Mouse (Mus musculus) mouse embryonic stem cell (cell line): ENCODE data around the gene Tspan8.
"Not testable (repeated sequence)": the region's sequence is repeated elsewhere in the genome, so short reads cannot be mapped to it uniquely, and the experiment has no call there.

Experiments
- in situ Hi-C, 2 experiments: fragments of 300-500 bp; cut with MboI; formaldehyde crosslinking; loops; 1 replicate in 1 of 2; 3 replicates in 1 of 2; pipeline ENCODE4 v1.14.3; 2019 to 2020; ENCODE audit warnings: low sequenced_read_pairs in 2 of 2, low pct_unique_long_range_greater_than_20kb in 1 of 2, mixed read lengths in 1 of 2; ENCODE audit not compliant: unreplicated experiment in 1 of 2

Gene Tspan8

GRCm38 (mm10) chr10:115816511-115816910 lies at the start of gene Tspan8:
Tspan8 (plus strand) TSS chr10:115816832.
- in situ Hi-C loops = no loop called here

GRCm38 (mm10) chr10:115770032-115770431 lies 46.6 kb upstream of the Tspan8 start:
- in situ Hi-C loops = no loop called here

GRCm38 (mm10) chr10:115774451-115774850 lies 42.2 kb upstream of the Tspan8 start:
- in situ Hi-C loops = no loop called here

- in situ Hi-C loops = no loop called here
Observed at GRCm38 (mm10) chr10:115775945-115776905, 40.4 kb upstream of the Tspan8 start.

GRCm38 (mm10) chr10:115777366-115777765 lies 39.3 kb upstream of the Tspan8 start:
- in situ Hi-C loops = no loop called here

GRCm38 (mm10) chr10:115778624-115779023 lies 38.0 kb upstream of the Tspan8 start:
- in situ Hi-C loops = no loop called here

- in situ Hi-C loops = no loop called here
Observed at GRCm38 (mm10) chr10:115780239-115781016, 36.2 kb upstream of the Tspan8 start.

- in situ Hi-C loops = no loop called here
Observed at GRCm38 (mm10) chr10:115783232-115783631, 33.4 kb upstream of the Tspan8 start.

- in situ Hi-C loops = no loop called here
Observed at GRCm38 (mm10) chr10:115790788-115791187, 25.8 kb upstream of the Tspan8 start.

- in situ Hi-C loops = no loop called here
Observed at GRCm38 (mm10) chr10:115796072-115796788, 20.4 kb upstream of the Tspan8 start.

- in situ Hi-C loops = no loop called here
Observed at GRCm38 (mm10) chr10:115801464-115801863, 15.2 kb upstream of the Tspan8 start.

- in situ Hi-C loops = not testable (repeated sequence)
Observed at GRCm38 (mm10) chr10:115803013-115803412, 13.6 kb upstream of the Tspan8 start.

GRCm38 (mm10) chr10:115803765-115804164 lies 12.9 kb upstream of the Tspan8 start:
- in situ Hi-C loops = no loop called here

GRCm38 (mm10) chr10:115805987-115806386 lies 10.6 kb upstream of the Tspan8 start:
- in situ Hi-C loops = no loop called here

GRCm38 (mm10) chr10:115809169-115809568 lies 7.5 kb upstream of the Tspan8 start:
- in situ Hi-C loops = no loop called here

- in situ Hi-C loops = no loop called here
Observed at GRCm38 (mm10) chr10:115811519-115811918, 5.1 kb upstream of the Tspan8 start.

GRCm38 (mm10) chr10:115814878-115815277 lies 1.8 kb upstream of the Tspan8 start:
- in situ Hi-C loops = no loop called here

- in situ Hi-C loops = no loop called here
Observed at GRCm38 (mm10) chr10:115817056-115817724, 558 bp downstream of the Tspan8 start.
